Mouse (Mus musculus): ENCODE data around the gene Olfr589. TPM values are rescaled to one million over a fixed set of nuclear protein-coding genes. Genes with fewer than 3 reads are reported as not detected.
"Not testable (repeated sequence)": the region's sequence is repeated elsewhere in the genome, so short reads cannot be mapped to it uniquely, and the experiment has no call there.

The Olfr589 gene
- not detected in 2 replicates for polyA plus RNA-seq (2012; rRNA removed)

DNA sequence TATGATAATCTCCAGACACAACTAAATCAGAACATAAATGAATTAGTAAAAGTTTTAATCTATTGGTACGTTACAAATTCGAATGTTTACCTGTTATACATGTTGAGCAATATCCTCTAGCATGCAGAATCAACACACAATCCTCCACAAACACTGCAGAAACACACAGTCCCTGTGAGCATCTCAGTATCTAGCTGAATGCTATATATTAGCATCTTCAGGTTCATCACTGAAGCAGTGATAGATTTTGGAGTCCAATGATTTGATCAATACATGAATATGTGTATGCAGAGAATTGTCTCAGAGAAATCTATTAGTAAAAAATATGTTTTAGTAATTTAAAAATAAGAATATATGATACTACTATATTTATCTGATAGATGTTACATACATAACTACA lies at the start of gene Olfr589:
Gene Olfr589, minus strand, starts transcription at position 101 of the 400 bp plus-strand sequence.
- DNase-seq (ENCODE audit: low spot score), result no peak

DNA sequence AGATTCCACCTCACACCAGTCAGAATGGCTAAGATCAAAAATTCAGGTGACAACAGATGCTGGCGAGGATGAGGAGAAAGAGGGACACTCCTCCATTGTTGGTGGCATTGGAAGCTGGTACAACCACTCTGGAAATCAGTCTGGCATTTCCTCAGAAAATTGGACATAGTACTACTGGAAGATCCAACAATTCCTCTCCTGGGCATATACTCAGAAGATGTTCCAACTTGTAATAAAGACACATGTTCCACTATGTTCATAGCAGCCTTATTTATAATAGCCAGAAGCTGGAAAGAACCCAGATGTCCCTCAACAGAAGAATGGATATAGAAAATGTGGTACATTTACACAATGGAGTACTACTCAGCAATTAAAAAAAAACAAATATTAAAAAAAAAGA lies 28.3 kb upstream of the Olfr589 start, which contains the start of gene Olfr592:
Gene Olfr592, plus strand, starts transcription at position 301 of the 400 bp plus-strand sequence.
- not testable (repeated sequence) for DNase-seq (ENCODE audit: low spot score)

DNA sequence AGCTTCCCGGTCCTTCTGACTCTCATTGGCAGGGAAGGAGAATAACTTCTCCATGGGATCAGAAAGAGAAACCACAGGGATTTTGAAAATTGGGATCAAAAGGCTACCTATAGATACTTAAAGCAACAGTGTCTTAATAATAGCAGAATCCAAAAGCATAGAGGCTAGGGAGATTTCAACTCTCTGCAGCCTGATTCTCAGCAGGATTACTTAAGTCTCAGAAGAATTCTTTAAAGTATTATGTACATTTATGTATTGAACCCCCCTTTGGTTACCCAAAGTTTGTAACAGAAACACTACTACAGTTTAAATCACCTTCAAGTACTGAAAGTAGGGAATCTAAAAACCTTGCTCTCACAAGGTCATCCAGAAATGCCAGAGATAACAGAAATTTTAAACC lies 22.1 kb upstream of the Olfr589 start, which contains the start of gene Olfr591:
Gene Olfr591, minus strand, starts transcription at position 101 of the 400 bp plus-strand sequence.
- no peak for DNase-seq (ENCODE audit: low spot score)

DNA sequence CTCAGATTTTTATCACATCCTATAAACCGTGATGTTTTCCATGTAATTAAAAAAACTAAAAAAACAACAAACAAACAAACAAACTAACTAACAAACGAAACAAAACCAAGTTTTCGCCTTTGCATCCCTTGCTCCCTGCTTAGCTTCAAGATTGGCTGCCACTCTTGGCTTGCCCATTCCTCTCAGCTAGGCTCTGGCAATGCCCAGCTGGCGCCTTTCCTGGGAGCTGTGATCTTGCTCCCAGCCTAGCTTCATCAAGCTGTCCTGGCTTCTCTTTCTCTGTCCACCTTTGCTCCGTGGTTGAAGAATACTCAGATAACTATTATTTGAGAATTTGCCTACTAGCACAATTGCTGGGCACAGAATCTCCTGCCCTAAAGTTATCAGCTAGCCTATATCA lies 13.5 kb upstream of the Olfr589 start:
- no peak for DNase-seq (ENCODE audit: low spot score)

DNA sequence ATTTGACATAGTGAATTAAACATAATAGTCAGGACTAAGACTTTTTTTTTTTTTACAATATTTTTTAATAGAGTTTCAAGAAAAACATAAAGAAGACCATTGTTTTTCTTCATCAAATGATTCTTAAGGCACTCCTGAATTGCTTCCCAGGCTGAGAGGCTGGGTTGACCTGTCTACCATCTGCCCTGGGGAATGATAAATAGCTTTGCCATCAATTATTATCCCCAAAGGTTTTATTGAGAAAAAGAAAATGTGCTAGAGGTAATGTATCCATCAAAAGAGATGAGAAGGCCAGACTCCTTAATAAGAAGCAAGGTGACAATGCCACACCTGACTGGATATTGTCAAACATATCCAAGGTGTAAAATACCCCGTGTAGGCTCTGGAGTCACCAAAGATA lies 15.6 kb downstream of the Olfr589 start, which contains the start of gene Olfr588-ps1:
Gene Olfr588-ps1, plus strand, starts transcription at position 301 of the 400 bp plus-strand sequence.
- DNase-seq (ENCODE audit: low spot score), result no peak

DNA sequence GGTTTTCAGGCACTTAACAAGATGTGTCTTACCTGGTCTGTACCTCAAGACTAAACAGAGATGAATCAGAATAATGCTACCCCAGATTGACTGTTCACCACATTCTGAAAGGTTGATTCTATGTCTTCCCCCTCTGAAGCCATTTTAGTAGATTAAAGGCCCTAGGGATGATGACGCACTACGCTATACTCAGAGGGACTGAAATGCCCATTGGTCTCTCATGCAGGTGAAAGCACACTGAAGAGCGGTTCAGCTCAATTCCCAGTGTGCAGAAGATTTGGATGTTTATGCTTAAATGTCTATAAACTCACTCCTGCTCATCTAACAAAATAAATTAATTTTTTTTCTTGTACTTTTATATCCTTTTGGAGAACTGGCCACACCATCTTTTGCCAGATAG lies 30.6 kb downstream of the Olfr589 start, which contains the start of gene Olfr586:
Gene Olfr586, minus strand, starts transcription at position 101 of the 400 bp plus-strand sequence.
- no peak for DNase-seq (ENCODE audit: low spot score)

DNA sequence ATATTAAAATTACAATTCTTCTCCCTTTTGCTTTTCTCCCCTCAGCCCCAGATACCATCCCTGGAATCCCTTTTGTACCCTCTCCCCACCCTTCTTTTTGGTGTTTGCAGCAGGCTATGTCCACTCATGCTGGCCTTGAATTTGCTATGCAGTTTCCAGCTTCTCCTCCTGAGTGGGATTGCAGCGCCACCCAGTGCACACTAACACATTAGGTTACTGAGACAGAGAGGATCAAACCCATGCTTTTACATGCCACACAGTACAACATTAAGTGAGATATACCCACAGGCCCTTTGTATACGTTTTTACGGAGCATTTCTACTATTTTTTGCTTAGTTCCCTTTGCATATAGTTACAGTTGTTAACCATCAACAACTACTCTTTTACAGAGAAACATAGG lies 36.8 kb downstream of the Olfr589 start:
- DNase-seq (ENCODE audit: low spot score), result no peak

Other genes with a start within 250 kb of the Olfr589 start
- gene Olfr571, start 238.8 kb downstream of the Olfr589 start, polyA plus RNA-seq (2012; rRNA removed), result not detected in 2 replicates
- gene Olfr572, start 231.9 kb downstream of the Olfr589 start, polyA plus RNA-seq (2012; rRNA removed), result not detected in 2 replicates
- not detected in 2 replicates for gene Olfr573-ps1, start 213.8 kb downstream of the Olfr589 start, polyA plus RNA-seq (2012; rRNA removed)
- not detected in 2 replicates for gene Olfr574, start 207.9 kb downstream of the Olfr589 start, polyA plus RNA-seq (2012; rRNA removed)
- gene Olfr575, start 197.6 kb downstream of the Olfr589 start, polyA plus RNA-seq (2012; rRNA removed), result not detected in 2 replicates
- not detected in 2 replicates for gene Olfr576, start 193.7 kb downstream of the Olfr589 start, polyA plus RNA-seq (2012; rRNA removed)
- not detected in 2 replicates for gene Olfr577, start 180.4 kb downstream of the Olfr589 start, polyA plus RNA-seq (2012; rRNA removed)
- gene Olfr578, start 167.0 kb downstream of the Olfr589 start, polyA plus RNA-seq (2012; rRNA removed), result not detected in 2 replicates
- gene Olfr582, start 118.3 kb downstream of the Olfr589 start, polyA plus RNA-seq (2012; rRNA removed), result not detected in 2 replicates
- gene Olfr583, start 105.1 kb downstream of the Olfr589 start, polyA plus RNA-seq (2012; rRNA removed), result not detected in 2 replicates
- not detected in 2 replicates for gene Olfr584, start 74.5 kb downstream of the Olfr589 start, polyA plus RNA-seq (2012; rRNA removed)
- not detected in 2 replicates for gene Olfr585, start 58.6 kb downstream of the Olfr589 start, polyA plus RNA-seq (2012; rRNA removed)
- gene Olfr586, start 30.7 kb downstream of the Olfr589 start, polyA plus RNA-seq (2012; rRNA removed), result not detected in 2 replicates
- gene Olfr588-ps1, start 15.5 kb downstream of the Olfr589 start, polyA plus RNA-seq (2012; rRNA removed), result not detected in 2 replicates
- gene Olfr591, start 22.0 kb upstream of the Olfr589 start, polyA plus RNA-seq (2012; rRNA removed), result not detected in 2 replicates
- gene Olfr592, start 28.4 kb upstream of the Olfr589 start, polyA plus RNA-seq (2012; rRNA removed), result not detected in 2 replicates
- gene Olfr593, start 55.5 kb upstream of the Olfr589 start, polyA plus RNA-seq (2012; rRNA removed), result not detected in 2 replicates
- not detected in 2 replicates for gene Olfr594, start 60.6 kb upstream of the Olfr589 start, polyA plus RNA-seq (2012; rRNA removed)
- gene Usp17ld, start 96.1 kb upstream of the Olfr589 start, polyA plus RNA-seq (2012; rRNA removed), result not detected in 2 replicates
- not detected in 2 replicates for gene Olfr596, start 149.3 kb upstream of the Olfr589 start, polyA plus RNA-seq (2012; rRNA removed)
- not detected in 2 replicates for gene Olfr597, start 160.0 kb upstream of the Olfr589 start, polyA plus RNA-seq (2012; rRNA removed)
- not detected in 2 replicates for gene Olfr598, start 167.2 kb upstream of the Olfr589 start, polyA plus RNA-seq (2012; rRNA removed)
- gene Olfr599, start 179.6 kb upstream of the Olfr589 start, polyA plus RNA-seq (2012; rRNA removed), result not detected in 2 replicates
- not detected in 2 replicates for gene Olfr600, start 193.3 kb upstream of the Olfr589 start, polyA plus RNA-seq (2012; rRNA removed)
- gene Olfr601, start 206.3 kb upstream of the Olfr589 start, polyA plus RNA-seq (2012; rRNA removed), result not detected in 2 replicates
- not detected in 2 replicates for gene Olfr603, start 229.8 kb upstream of the Olfr589 start, polyA plus RNA-seq (2012; rRNA removed)